Mouse (Mus musculus) lung, adult 2 months (tissue): ENCODE measurements around the gene Col4a2.

ENCODE experiments used
- CTCF ChIP-seq: fragments of 200-500 bp; IDR thresholded peaks from 2 replicates; pipeline ENCODE4 v1.5.1; 2011; ENCODE audit warnings: mild to moderate bottlenecking, low read length, control low read depth; ENCODE audit not compliant: insufficient read depth
- POLR2A ChIP-seq: fragments of 200-500 bp; IDR thresholded peaks from 2 replicates; pipeline ENCODE4 v1.6.1; 2011; ENCODE audit warnings: low read depth, mild to moderate bottlenecking, control low read depth, low read length, borderline replicate concordance; ENCODE audit errors: extremely low read depth

DNA sequence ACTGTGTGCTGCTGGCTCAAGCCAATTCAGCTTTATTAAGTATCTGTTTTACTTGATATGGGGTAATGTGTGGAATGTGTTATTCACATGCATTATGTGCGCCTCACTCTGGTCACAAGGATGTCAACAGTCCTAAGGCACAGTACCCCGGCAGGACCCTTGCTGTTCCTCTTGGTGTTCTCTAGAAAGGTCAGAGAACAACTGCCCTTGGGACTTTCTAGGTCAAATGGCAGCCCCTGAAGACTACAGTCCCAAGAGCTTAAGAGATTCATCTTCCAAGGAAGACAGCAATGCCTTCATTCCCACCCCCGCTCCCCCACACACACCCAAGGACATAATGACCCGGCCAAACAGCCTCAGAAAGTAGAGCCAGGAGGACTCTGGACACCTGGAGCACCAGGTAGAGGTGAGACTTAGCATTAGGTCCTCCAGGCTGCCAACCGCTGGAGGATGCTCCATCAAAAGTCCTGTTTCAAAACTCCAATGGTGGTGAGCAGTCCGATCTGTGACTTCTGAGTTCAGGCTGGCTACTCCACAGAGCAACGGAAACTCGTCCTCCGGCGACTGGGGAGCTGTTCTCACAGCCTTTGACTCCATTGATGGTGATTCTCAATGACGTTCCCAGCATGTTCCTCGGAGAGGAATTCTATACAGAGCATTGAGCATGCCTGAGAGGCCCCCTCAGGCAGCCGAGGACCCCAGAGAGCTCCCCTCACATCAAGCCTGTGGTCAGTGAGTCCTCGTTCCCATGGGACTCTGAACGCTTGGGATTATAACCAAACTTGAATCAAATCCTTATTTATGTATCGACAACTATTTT lies 65.0 kb downstream of the Col4a2 start:
- TF ChIP-seq CTCF (no peak), POLR2A (no peak)
